In genomic region chr5:34941710-34942470, GRCm38 (mm10) we compare ENCODE assay signal across 18 mouse cellular contexts. TPM values are rescaled to one million over a fixed set of nuclear protein-coding genes. Genes with fewer than 3 reads are reported as not detected.
A peak's percentile ranks its signal among the peaks of the same experiment; 100 is the strongest.
DNase-seq lines count a peak whose midpoint lies in the region; ATAC-seq lines count a peak whose summit lies in the region.
"Had no signal": no experiment of that assay in that cellular context is flagged by ENCODE, and none has a peak within 500 bp of the region (broad histone marks: within the 10 kb centered on the region; RNA-seq: fewer than 3 reads in every experiment).

No protein-coding gene starts in this region.

- no peaks in the 10 kb centered on the region for H3K27me3 ChIP-seq in hindbrain, embryonic 11.5 days (ENCODE audit: control insufficient read depth, insufficient read depth, low read length)
- no peaks in the 10 kb centered on the region for H3K27me3 ChIP-seq in midbrain, embryonic 11.5 days (ENCODE audit: control insufficient read depth, insufficient read depth, low read length)
- H3K27me3 ChIP-seq: embryonic facial prominence, embryonic 15.5 days; liver, embryonic 15.5 days had no signal

- no peak overlapping the region for H3K9ac ChIP-seq in hindbrain, embryonic 11.5 days (ENCODE audit: low read depth, low read length)
- no peak overlapping the region for H3K9ac ChIP-seq in midbrain, embryonic 11.5 days (ENCODE audit: low read length)
- H3K9ac ChIP-seq: embryonic facial prominence, embryonic 15.5 days; liver, embryonic 15.5 days had no signal

- no peak overlapping the region for H3K4me3 ChIP-seq in hindbrain, embryonic 11.5 days (ENCODE audit: low read depth, low read length)
- no peak overlapping the region for H3K4me3 ChIP-seq in midbrain, embryonic 11.5 days (ENCODE audit: low read depth, low read length)
- H3K4me3 ChIP-seq: embryonic facial prominence, embryonic 15.5 days; gastrocnemius, adult 2 months; liver, embryonic 15.5 days had no signal

- peak overlapping the region; percentile 78 for H3K27ac ChIP-seq in hindbrain, embryonic 11.5 days (ENCODE audit: low read depth, low read length)
- H3K27ac ChIP-seq in midbrain, embryonic 11.5 days (ENCODE audit: low read depth, low read length): peak overlapping the region; percentile 90
- H3K27ac ChIP-seq: embryonic facial prominence, embryonic 15.5 days; gastrocnemius, adult 2 months; liver, embryonic 15.5 days had no signal

- peak; percentile 72 for DNase-seq in embryo, embryonic 10 days (ENCODE audit: low spot score)
- peak; percentile 54 for DNase-seq in embryo, embryonic 9.5 days (ENCODE audit: extremely low spot score)
- DNase-seq in hindbrain, embryonic 11.5 days (ENCODE audit: low spot score): peak; percentile 71
- peak; percentile 93 for DNase-seq in midbrain, embryonic 11.5 days (ENCODE audit: low spot score, missing footprints)
- DNase-seq in cerebellum, postnatal 4 days (ENCODE audit: low spot score in 2 of 2): no peak
- no peak for DNase-seq in left cerebral cortex, postnatal 25 days (ENCODE audit: low spot score in 2 of 2)
- no peak for DNase-seq in kidney, postnatal 4 days
- no peak for DNase-seq in heart, postnatal 14 days
- DNase-seq: cerebellum, postnatal 25 days; gastrocnemius, adult 2 months; heart, adult 18-20 months; kidney, adult 18-20 months; kidney, postnatal 10 days; right cerebral cortex, postnatal 4 days; thymus, postnatal 25 days had no signal

- intact Hi-C loops in left cerebral cortex, postnatal 25 days (cut with DNase I): no loop called here
- intact Hi-C loops in heart, postnatal 14 days (cut with DNase I): no loop called here

- WGBS in hindbrain, embryonic 11.5 days: 23% methylated on average over 10 of the region's 10 CpGs
- WGBS in midbrain, embryonic 11.5 days: 15% methylated on average over 10 of the region's 10 CpGs

- H3K4me1 ChIP-seq in hindbrain, embryonic 11.5 days (replicated peaks; ENCODE audit: control insufficient read depth, insufficient read depth, low read length): no peaks in the 10 kb centered on the region; the same call in 1 of the 2 replicates
- peaks cover 10% of the 10 kb centered on the region; the same call in 1 of the 2 replicates for H3K4me1 ChIP-seq in midbrain, embryonic 11.5 days (ENCODE audit: control insufficient read depth, insufficient read depth, low read length)
- H3K4me1 ChIP-seq: embryonic facial prominence, embryonic 15.5 days had no signal

- H3K4me2 ChIP-seq in hindbrain, embryonic 11.5 days (replicated peaks; ENCODE audit: low read depth, low read length): no peak overlapping the region
- H3K4me2 ChIP-seq in midbrain, embryonic 11.5 days: no peak overlapping the region
- H3K4me2 ChIP-seq: embryonic facial prominence, embryonic 15.5 days; liver, embryonic 15.5 days had no signal

- peak; percentile 93 for ATAC-seq in hindbrain, embryonic 11.5 days (ENCODE audit: low FRiP score)
- peak; percentile 94 for ATAC-seq in midbrain, embryonic 11.5 days (ENCODE audit: low FRiP score)
- ATAC-seq: Patski had no signal

- no peaks in the 10 kb centered on the region for H3K36me3 ChIP-seq in hindbrain, embryonic 11.5 days (ENCODE audit: control insufficient read depth, insufficient read depth, low read length)
- H3K36me3 ChIP-seq in midbrain, embryonic 11.5 days (ENCODE audit: control insufficient read depth, insufficient read depth, low read length): no peaks in the 10 kb centered on the region
- H3K36me3 ChIP-seq: embryonic facial prominence, embryonic 15.5 days; liver, embryonic 15.5 days had no signal

- H3K9me3 ChIP-seq in hindbrain, embryonic 11.5 days (ENCODE audit: control insufficient read depth, low read length): no peaks in the 10 kb centered on the region
- H3K9me3 ChIP-seq in midbrain, embryonic 11.5 days (ENCODE audit: control insufficient read depth, low read length): no peaks in the 10 kb centered on the region
- H3K9me3 ChIP-seq: embryonic facial prominence, embryonic 15.5 days; liver, embryonic 15.5 days had no signal

RNA-seq across cellular contexts. Expression of gene Rgs12, which starts 7.4 kb away (rescaled TPM):
- 37.1 and 41.4 TPM in 2 replicates for polyA plus RNA-seq in hindbrain, embryonic 11.5 days (2014; fragmentation: Nextera tagmentation; extraction: Ambion mirVana)
- polyA plus RNA-seq in midbrain, embryonic 11.5 days (2014; fragmentation: Nextera tagmentation; extraction: Ambion mirVana): 47.5 and 49.0 TPM in 2 replicates
- 10 to 100 TPM; 52.3 to 62.3 TPM for total RNA-seq in left cerebral cortex, postnatal 25 days (2021)
- 10 to 100 TPM; 24.3 to 30.4 TPM for total RNA-seq in heart, postnatal 14 days (2021)

RNA-seq across cellular contexts. Expression of gene Msantd1, which starts 34.1 kb away (rescaled TPM):
- 1.7 and 2.7 TPM in 2 replicates for polyA plus RNA-seq in hindbrain, embryonic 11.5 days (2014; fragmentation: Nextera tagmentation; extraction: Ambion mirVana)
- 1.3 and 1.6 TPM in 2 replicates for polyA plus RNA-seq in midbrain, embryonic 11.5 days (2014; fragmentation: Nextera tagmentation; extraction: Ambion mirVana)
- total RNA-seq in left cerebral cortex, postnatal 25 days (2021): 1 to 10 TPM; 7.6 to 8.0 TPM
- under 1 TPM; 0.34 to 0.65 TPM for total RNA-seq in heart, postnatal 14 days (2021)

Comparison
In these comparisons a context has a peak if more than half of its experiments do, and no peak if none do; other contexts are left out.
1. DNase-seq: peak in embryo, embryonic 10 days (single experiment), embryo, embryonic 9.5 days (single experiment), hindbrain, embryonic 11.5 days (single experiment) and midbrain, embryonic 11.5 days (single experiment); none in cerebellum, postnatal 4 days (0 of 2), left cerebral cortex, postnatal 25 days (0 of 2), kidney, postnatal 4 days (0 of 2) and heart, postnatal 14 days (0 of 2).
2. RNA of gene Msantd1, which starts 34.1 kb away (total RNA-seq): 7.6 to 8.0 TPM in left cerebral cortex, postnatal 25 days; 0.34 to 0.65 TPM in heart, postnatal 14 days; every median in the first group is over 4 times any median in the second.